In genomic region chr4:138304340-138305104, GRCm38 (mm10) we compare ENCODE assay signal across 8 mouse cellular contexts. TPM values are rescaled to one million over a fixed set of nuclear protein-coding genes. Genes with fewer than 3 reads are reported as not detected.
DNase-seq lines count a peak whose midpoint lies in the region; ATAC-seq and TF ChIP-seq lines count a peak whose summit lies in the region.

Gene Ddost (plus strand): TSS chr4:138304730.

- no peaks in the 10 kb centered on the region for H3K79me2 ChIP-seq in heart, adult 2 months (replicated peaks; ENCODE audit: control insufficient read depth, insufficient read depth, low read length)

- intact Hi-C loops in heart, adult 2 months (cut with DNase I) = no loop called here

- peak; percentile 98 for ATAC-seq in embryonic facial prominence, embryonic 14.5 days (ENCODE audit: low read depth)
- peak; percentile 97 for ATAC-seq in limb, embryonic 13.5 days (ENCODE audit: low FRiP score, low read depth)
- ATAC-seq in midbrain, embryonic 16.5 days = peak; percentile 98

- WGBS in embryonic facial prominence, embryonic 14.5 days = 0% methylated on average over 21 of the region's 64 CpGs
- under 1% methylated on average over 64 of the region's 64 CpGs for WGBS in heart, adult 2 months
- under 1% methylated on average over 62 of the region's 64 CpGs for WGBS in limb, embryonic 13.5 days
- WGBS in midbrain, embryonic 16.5 days = under 1% methylated on average over 64 of the region's 64 CpGs

- H3K27ac ChIP-seq in embryonic facial prominence, embryonic 14.5 days (replicated peaks; ENCODE audit: low read depth, low read length) = peak within 1 kb of the TSS; percentile 67
- peak within 1 kb of the TSS; percentile 83 for H3K27ac ChIP-seq in heart, adult 2 months
- peak within 1 kb of the TSS; percentile 73 for H3K27ac ChIP-seq in limb, embryonic 13.5 days
- H3K27ac ChIP-seq in midbrain, embryonic 16.5 days (ENCODE audit: low read length) = peak within 1 kb of the TSS; percentile 84

- DNase-seq in 3T3-L1 (ENCODE audit: low read depth, low spot score) = peak; percentile 99
- DNase-seq in adrenal gland, postnatal 4 days (ENCODE audit: low spot score in 2 of 2) = peak; percentile 86 to 94
- peak; percentile 100 for DNase-seq in embryonic facial prominence, embryonic 14.5 days (ENCODE audit: low spot score)
- DNase-seq in heart, adult 2 months = peak; percentile 94 to 98
- DNase-seq in kidney, adult 8-10 months = peak; percentile 99
- peak; percentile 88 to 97 for DNase-seq in spleen, postnatal 10 days (ENCODE audit: low spot score in 2 of 2)

- H3K4me3 ChIP-seq in embryonic facial prominence, embryonic 14.5 days (ENCODE audit: low read depth, low read length) = peak within 1 kb of the TSS; percentile 84
- peak within 1 kb of the TSS; percentile 98 for H3K4me3 ChIP-seq in heart, adult 2 months
- peak within 1 kb of the TSS; percentile 97 for H3K4me3 ChIP-seq in limb, embryonic 13.5 days
- H3K4me3 ChIP-seq in midbrain, embryonic 16.5 days (ENCODE audit: low read depth, low read length) = peak within 1 kb of the TSS; percentile 86

- peak within 1 kb of the TSS; percentile 91 for H3K9ac ChIP-seq in embryonic facial prominence, embryonic 14.5 days (ENCODE audit: low read depth, low read length)
- peak within 1 kb of the TSS; percentile 74 for H3K9ac ChIP-seq in heart, adult 2 months (ENCODE audit: low read depth, low read length)
- H3K9ac ChIP-seq in limb, embryonic 13.5 days = peak within 1 kb of the TSS; percentile 96
- H3K9ac ChIP-seq in midbrain, embryonic 16.5 days (ENCODE audit: low read depth, low read length) = peak within 1 kb of the TSS; percentile 90

- peaks cover 8% of the 10 kb centered on the region for H3K4me1 ChIP-seq in embryonic facial prominence, embryonic 14.5 days (ENCODE audit: control insufficient read depth, insufficient read depth, low read length)
- H3K4me1 ChIP-seq in heart, adult 2 months (ENCODE audit: control insufficient read depth, insufficient read depth, low read length) = peaks cover 2% of the 10 kb centered on the region; the same call in 1 of the 2 replicates
- H3K4me1 ChIP-seq in limb, embryonic 13.5 days = peaks cover 22% of the 10 kb centered on the region
- peaks cover 16% of the 10 kb centered on the region for H3K4me1 ChIP-seq in midbrain, embryonic 16.5 days (ENCODE audit: control insufficient read depth, insufficient read depth, low read length)

- TF ChIP-seq CTCF in heart, adult 2 months (IDR thresholded peaks at IDR 0.05) = no peak

- H3K4me2 ChIP-seq in embryonic facial prominence, embryonic 14.5 days (ENCODE audit: low read depth, low read length) = peak within 1 kb of the TSS; percentile 65
- peak within 1 kb of the TSS; percentile 90 for H3K4me2 ChIP-seq in limb, embryonic 13.5 days (replicated peaks)
- peak within 1 kb of the TSS; percentile 78 for H3K4me2 ChIP-seq in midbrain, embryonic 16.5 days (ENCODE audit: low read length)

- TF ChIP-seq POLR2A in heart, adult 2 months (IDR thresholded peaks at IDR 0.05; ENCODE audit: insufficient read depth, low read depth, low read length) = peak; percentile 49

- H3K27me3 ChIP-seq in embryonic facial prominence, embryonic 14.5 days (replicated peaks; ENCODE audit: control insufficient read depth, insufficient read depth, low read length) = no peaks in the 10 kb centered on the region
- H3K27me3 ChIP-seq in heart, adult 2 months (ENCODE audit: control insufficient read depth, insufficient read depth, low read length) = no peaks in the 10 kb centered on the region
- H3K27me3 ChIP-seq in limb, embryonic 13.5 days = no peaks in the 10 kb centered on the region
- no peaks in the 10 kb centered on the region for H3K27me3 ChIP-seq in midbrain, embryonic 16.5 days (ENCODE audit: control insufficient read depth, insufficient read depth, low read depth, low read length)

- H3K9me3 ChIP-seq in embryonic facial prominence, embryonic 14.5 days (ENCODE audit: control insufficient read depth, low read length) = no peaks in the 10 kb centered on the region
- no peaks in the 10 kb centered on the region; the same call in 1 of the 2 replicates for H3K9me3 ChIP-seq in limb, embryonic 13.5 days
- H3K9me3 ChIP-seq in midbrain, embryonic 16.5 days (replicated peaks; ENCODE audit: control insufficient read depth, low read length, poor library complexity, severe bottlenecking) = no peaks in the 10 kb centered on the region; the same call in 1 of the 2 replicates

- TF ChIP-seq EP300 in heart, adult 2 months (IDR thresholded peaks at IDR 0.05; ENCODE audit: insufficient read depth, low read depth, low read length) = 0 out of 2 replicates have a peak, but pooled peaks have one; percentile 31

- peaks cover 16% of the 10 kb centered on the region for H3K36me3 ChIP-seq in embryonic facial prominence, embryonic 14.5 days (ENCODE audit: control insufficient read depth, insufficient read depth, low read length)
- no peaks in the 10 kb centered on the region for H3K36me3 ChIP-seq in heart, adult 2 months (ENCODE audit: control insufficient read depth, insufficient read depth, low read length)
- peaks cover 28% of the 10 kb centered on the region for H3K36me3 ChIP-seq in limb, embryonic 13.5 days
- H3K36me3 ChIP-seq in midbrain, embryonic 16.5 days (ENCODE audit: control insufficient read depth, insufficient read depth, low read length) = no peaks in the 10 kb centered on the region

RNA-seq across cellular contexts. Expression of gene Ddost, which starts in this region (rescaled TPM):
- 100 to 1,000 TPM; 165 to 169 TPM for total RNA-seq in adrenal gland, postnatal 4 days (2021)
- polyA plus RNA-seq in embryonic facial prominence, embryonic 14.5 days (2014; fragmentation: Nextera tagmentation; extraction: Ambion mirVana) = 332 and 343 TPM in 2 replicates
- total RNA-seq in heart, adult 2 months (2021) = 10 to 100 TPM; 63.2 to 68.9 TPM
- 84.4 and 96.9 TPM in 2 replicates for polyA plus RNA-seq in heart, adult 2 months (2012; rRNA removed)
- 356 and 364 TPM in 2 replicates for polyA plus RNA-seq in limb, embryonic 13.5 days (2015; fragmentation: Nextera tagmentation; extraction: Ambion mirVana)
- 201 and 208 TPM in 2 replicates for polyA plus RNA-seq in midbrain, embryonic 16.5 days (2015; fragmentation: Nextera tagmentation; extraction: Ambion mirVana)

Comparison
In these comparisons a context has a peak if more than half of its experiments do, and no peak if none do; other contexts are left out.
1. Peak in every context shown above with its lines: DNase-seq, ATAC-seq, H3K4me3 ChIP-seq and H3K27ac ChIP-seq.